Mouse (Mus musculus): Measurements from ENCODE around the gene Calm4. TPM values are rescaled to one million over a fixed set of nuclear protein-coding genes. Genes with fewer than 3 reads are reported as not detected.
"Not testable (repeated sequence)": the region's sequence is repeated elsewhere in the genome, so short reads cannot be mapped to it uniquely, and the experiment has no call there.

The Calm4 gene
- polyA plus RNA-seq, 1 experiment = 0.05 TPM

- Histone ChIP-seq H3K27me3 (ENCODE audit: control insufficient read depth, insufficient read depth, insufficient read length) (no peaks in the 10 kb centered on the region), H3K4me3 (no peak overlapping the region), H3ac (ENCODE audit: control insufficient read depth, insufficient read length) (no peak overlapping the region), H3K36me3 (ENCODE audit: control insufficient read depth, insufficient read depth) (no peaks in the 10 kb centered on the region), H3K79me2 (ENCODE audit: control insufficient read depth, insufficient read depth) (no peaks in the 10 kb centered on the region), H3K4me2 (ENCODE audit: low read depth) (no peak overlapping the region)
- no peak for TF ChIP-seq TCF3 (IDR thresholded peaks at IDR 0.05; ENCODE audit: insufficient read length, low read depth)
- TF ChIP-seq TCF12 (IDR thresholded peaks at IDR 0.05; ENCODE audit: insufficient read depth, poor library complexity, severe bottlenecking) = no peak
- no peak for TF ChIP-seq MYOD1 (IDR thresholded peaks at IDR 0.05; ENCODE audit: control insufficient read depth in 1 of 3, insufficient read length in 2 of 3, low read depth in 2 of 3)
- no peak for TF ChIP-seq POLR2AphosphoS2 (IDR thresholded peaks at IDR 0.05; ENCODE audit: insufficient read length, low read depth)
- no peak for TF ChIP-seq USF1 (IDR thresholded peaks at IDR 0.05; ENCODE audit: low read depth)
- no peak for TF ChIP-seq REST (IDR thresholded peaks at IDR 0.05; ENCODE audit: insufficient read depth, insufficient read length)
- TF ChIP-seq E2F4 (IDR thresholded peaks at IDR 0.05; ENCODE audit: insufficient read depth) = no peak
- TF ChIP-seq SRF (IDR thresholded peaks at IDR 0.05; ENCODE audit: control insufficient read depth, insufficient read length, low read depth) = no peak
- TF ChIP-seq CEBPB (IDR thresholded peaks at IDR 0.05; ENCODE audit: insufficient read depth, poor library complexity, severe bottlenecking) = no peak
- TF ChIP-seq MAX (IDR thresholded peaks at IDR 0.05; ENCODE audit: low read depth) = no peak
- TF ChIP-seq MYOG (IDR thresholded peaks at IDR 0.05; ENCODE audit: control insufficient read depth in 1 of 3, insufficient read depth in 1 of 3, insufficient read length in 2 of 3, low read depth in 2 of 3) = no peak
Measured at GRCm38 (mm10) chr13:3832450-3832849, 5.1 kb upstream of the Calm4 start.

- not testable (repeated sequence) for H3K4me2 ChIP-seq (ENCODE audit: low read depth)
Measured at GRCm38 (mm10) chr13:3833644-3834043, 3.9 kb upstream of the Calm4 start.

GRCm38 (mm10) chr13:3840662-3841061 lies 3.1 kb downstream of the Calm4 start:
- not testable (repeated sequence) for H3K36me3 ChIP-seq (ENCODE audit: control insufficient read depth, insufficient read depth); H3K4me3 ChIP-seq; H3K27me3 ChIP-seq (ENCODE audit: control insufficient read depth, insufficient read depth, insufficient read length); H3ac ChIP-seq (ENCODE audit: control insufficient read depth, insufficient read length); H3K4me2 ChIP-seq (ENCODE audit: low read depth); H3K79me2 ChIP-seq (ENCODE audit: control insufficient read depth, insufficient read depth)

More at GRCm38 (mm10) chr13:3833644-3834043, 3.9 kb upstream of the Calm4 start:
- H3ac ChIP-seq (ENCODE audit: control insufficient read depth, insufficient read length); H3K27me3 ChIP-seq (ENCODE audit: control insufficient read depth, insufficient read depth, insufficient read length); H3K4me3 ChIP-seq; H3K79me2 ChIP-seq (ENCODE audit: control insufficient read depth, insufficient read depth); H3K36me3 ChIP-seq (ENCODE audit: control insufficient read depth, insufficient read depth): not testable (repeated sequence)

GRCm38 (mm10) chr13:3850330-3850729 lies 12.8 kb downstream of the Calm4 start:
- Histone ChIP-seq H3ac (ENCODE audit: control insufficient read depth, insufficient read length) (no peak overlapping the region), H3K79me2 (ENCODE audit: control insufficient read depth, insufficient read depth) (no peaks in the 10 kb centered on the region), H3K27me3 (ENCODE audit: control insufficient read depth, insufficient read depth, insufficient read length) (no peaks in the 10 kb centered on the region), H3K4me2 (ENCODE audit: low read depth) (no peak overlapping the region), H3K36me3 (ENCODE audit: control insufficient read depth, insufficient read depth) (no peaks in the 10 kb centered on the region), H3K4me3 (no peak overlapping the region)
- TF ChIP-seq MAX (IDR thresholded peaks at IDR 0.05; ENCODE audit: low read depth) = no peak
- TF ChIP-seq SRF (IDR thresholded peaks at IDR 0.05; ENCODE audit: control insufficient read depth, insufficient read length, low read depth) = no peak
- TF ChIP-seq MYOG (IDR thresholded peaks at IDR 0.05; ENCODE audit: control insufficient read depth in 1 of 3, insufficient read depth in 1 of 3, insufficient read length in 2 of 3, low read depth in 2 of 3) = no peak
- TF ChIP-seq USF1 (IDR thresholded peaks at IDR 0.05; ENCODE audit: low read depth) = no peak
- TF ChIP-seq TCF3 (IDR thresholded peaks at IDR 0.05; ENCODE audit: insufficient read length, low read depth) = no peak
- TF ChIP-seq POLR2AphosphoS2 (IDR thresholded peaks at IDR 0.05; ENCODE audit: insufficient read length, low read depth) = no peak
- no peak for TF ChIP-seq MYOD1 (IDR thresholded peaks at IDR 0.05; ENCODE audit: control insufficient read depth in 1 of 3, insufficient read length in 2 of 3, low read depth in 2 of 3)

GRCm38 (mm10) chr13:3853648-3854333 lies 16.2 kb downstream of the Calm4 start, which contains the start of gene Calm5:
Gene Calm5, plus strand, starts transcription at chr13:3854173.
- H3K4me2 ChIP-seq (ENCODE audit: low read depth); H3K36me3 ChIP-seq (ENCODE audit: control insufficient read depth, insufficient read depth); H3K79me2 ChIP-seq (ENCODE audit: control insufficient read depth, insufficient read depth); H3K27me3 ChIP-seq (ENCODE audit: control insufficient read depth, insufficient read depth, insufficient read length); H3K4me3 ChIP-seq; H3ac ChIP-seq (ENCODE audit: control insufficient read depth, insufficient read length): not testable (repeated sequence)

GRCm38 (mm10) chr13:3854856-3855255 lies 17.3 kb downstream of the Calm4 start:
- Histone ChIP-seq H3K4me2 (ENCODE audit: low read depth) (no peak overlapping the region), H3K4me3 (no peak overlapping the region), H3K27me3 (ENCODE audit: control insufficient read depth, insufficient read depth, insufficient read length) (no peaks in the 10 kb centered on the region), H3ac (ENCODE audit: control insufficient read depth, insufficient read length) (no peak overlapping the region), H3K36me3 (ENCODE audit: control insufficient read depth, insufficient read depth) (no peaks in the 10 kb centered on the region), H3K79me2 (ENCODE audit: control insufficient read depth, insufficient read depth) (no peaks in the 10 kb centered on the region)
- TF ChIP-seq MAX (IDR thresholded peaks at IDR 0.05; ENCODE audit: low read depth) = no peak
